Mouse (Mus musculus) limb, embryonic 12.5 days (tissue): ENCODE measurements at regions not wholly inside any gene's neighbourhood (a gene's known extent, or its start where the extent isn't known, plus 50 kb on each side); places are given as distances from the start of the nearest gene placed in this dataset.
A peak's percentile ranks its signal among the peaks of the same experiment; 100 is the strongest.

Experiments
- ATAC-seq: fragments of 200-750 bp; cut with Nextera tagmentation; 2 replicates; pipeline ENCODE4 v1.8.0; 2017; ENCODE audit warnings: low read depth, moderate TSS enrichment; ENCODE audit not compliant: insufficient number of reproducible peaks, insufficient read depth, low FRiP score, low TSS enrichment
- H3K27ac ChIP-seq: fragments of 300-500 bp; sonication (generic); 2 replicates; pipeline ENCODE4 v1.5.1; 2016; ENCODE audit warnings: mild to moderate bottlenecking, moderate library complexity
- H3K27me3 ChIP-seq: fragments of 300-500 bp; sonication (generic); 2 replicates; pipeline ENCODE4 v1.6.1; 2016; ENCODE audit warnings: mild to moderate bottlenecking, moderate library complexity
- H3K36me3 ChIP-seq: fragments of 300-500 bp; sonication (generic); 2 replicates; pipeline ENCODE4 v1.6.1; 2016; ENCODE audit warnings: mild to moderate bottlenecking, moderate library complexity
- H3K4me1 ChIP-seq: fragments of 300-500 bp; sonication (generic); replicated peaks from 2 replicates; pipeline ENCODE4 v1.6.1; 2016
- H3K4me2 ChIP-seq: fragments of 300-500 bp; sonication (generic); 2 replicates; pipeline ENCODE4 v1.6.1; 2016; ENCODE audit warnings: mild to moderate bottlenecking, moderate library complexity
- H3K4me3 ChIP-seq: fragments of 300-500 bp; sonication (generic); replicated peaks from 2 replicates; pipeline ENCODE4 v1.5.1; 2016; ENCODE audit warnings: mild to moderate bottlenecking
- H3K9ac ChIP-seq: fragments of 300-500 bp; sonication (generic); replicated peaks from 2 replicates; pipeline ENCODE4 v1.6.1; 2016; ENCODE audit warnings: mild to moderate bottlenecking, moderate library complexity
- H3K9me3 ChIP-seq: fragments of 300-500 bp; sonication (generic); 2 replicates; pipeline ENCODE4 v1.6.1; 2016; ENCODE audit warnings: mild to moderate bottlenecking, moderate library complexity
- WGBS: fragments of 180-500 bp; shearing (Covaris S2); methylation state at CpG from one replicate; pipeline ENCODE4 v1.1.7; 2016; 5-methylcytosine and 5-hydroxymethylcytosine counted together

- Histone ChIP-seq H3K36me3 (no peaks in the 10 kb centered on the region), H3K9me3 (no peaks in the 10 kb centered on the region), H3K27me3 (no peaks in the 10 kb centered on the region), H3K4me1 (peaks cover 2% of the 10 kb centered on the region; the same call in 1 of the 2 replicates), H3K4me2 (no peak overlapping the region), H3K27ac (no peak overlapping the region), H3K9ac (no peak overlapping the region), H3K4me3 (no peak overlapping the region)
- no peak for ATAC-seq
- 78% methylated on average over 7 of the region's 7 CpGs for WGBS
Measured at GRCm38 (mm10) chr4:47597586-47597985, 123.1 kb downstream of the Sec61b start.

GRCm38 (mm10) chr4:47598216-47598615, 123.8 kb downstream of the Sec61b start:
- no peak overlapping the region for H3K9ac ChIP-seq
- no peaks in the 10 kb centered on the region for H3K27me3 ChIP-seq
- ATAC-seq: no peak
- H3K4me2 ChIP-seq: no peak overlapping the region
- no peaks in the 10 kb centered on the region for H3K9me3 ChIP-seq
- peaks cover 7% of the 10 kb centered on the region; the same call in 1 of the 2 replicates for H3K4me1 ChIP-seq
- H3K27ac ChIP-seq: no peak overlapping the region
- 53% methylated on average over 2 of the region's 2 CpGs for WGBS
- H3K4me3 ChIP-seq: no peak overlapping the region
- no peaks in the 10 kb centered on the region for H3K36me3 ChIP-seq

GRCm38 (mm10) chr4:47601301-47602070, 127.0 kb downstream of the Sec61b start:
- 82% methylated on average over 10 of the region's 10 CpGs for WGBS
- H3K36me3 ChIP-seq: no peaks in the 10 kb centered on the region
- H3K4me1 ChIP-seq: peaks cover 18% of the 10 kb centered on the region
- H3K27me3 ChIP-seq: no peaks in the 10 kb centered on the region
- no peak overlapping the region for H3K9ac ChIP-seq
- H3K27ac ChIP-seq: no peak overlapping the region
- no peak overlapping the region for H3K4me3 ChIP-seq
- H3K4me2 ChIP-seq: no peak overlapping the region
- H3K9me3 ChIP-seq: no peaks in the 10 kb centered on the region
- no peak for ATAC-seq

- Histone ChIP-seq H3K4me2 (peak overlapping the region; percentile 49), H3K4me3 (peak overlapping the region; percentile 12; the same call in 1 of the 2 replicates), H3K9ac (no peak overlapping the region; the same call in 1 of the 2 replicates), H3K36me3 (no peaks in the 10 kb centered on the region), H3K27me3 (no peaks in the 10 kb centered on the region), H3K4me1 (peaks cover 18% of the 10 kb centered on the region), H3K27ac (peak overlapping the region; percentile 93), H3K9me3 (no peaks in the 10 kb centered on the region)
- 48% methylated on average over 6 of the region's 6 CpGs for WGBS
- no peak for ATAC-seq
Measured at GRCm38 (mm10) chr4:47603378-47603777, 128.9 kb downstream of the Sec61b start.

GRCm38 (mm10) chr4:47603847-47604397, 129.5 kb downstream of the Sec61b start:
- H3K27ac ChIP-seq: peak overlapping the region; percentile 93
- peaks cover 18% of the 10 kb centered on the region for H3K4me1 ChIP-seq
- no peak overlapping the region; the same call in 1 of the 2 replicates for H3K9ac ChIP-seq
- H3K27me3 ChIP-seq: no peaks in the 10 kb centered on the region
- no peaks in the 10 kb centered on the region for H3K36me3 ChIP-seq
- peak overlapping the region; percentile 49 for H3K4me2 ChIP-seq
- 37% methylated on average over 14 of the region's 14 CpGs for WGBS
- peak overlapping the region; percentile 12; the same call in 1 of the 2 replicates for H3K4me3 ChIP-seq
- ATAC-seq: peak; percentile 89
- no peaks in the 10 kb centered on the region for H3K9me3 ChIP-seq

- no peak for ATAC-seq
- Histone ChIP-seq H3K9ac (no peak overlapping the region), H3K27ac (no peak overlapping the region), H3K4me3 (no peak overlapping the region), H3K4me1 (peaks cover 19% of the 10 kb centered on the region), H3K27me3 (no peaks in the 10 kb centered on the region), H3K36me3 (no peaks in the 10 kb centered on the region), H3K9me3 (no peaks in the 10 kb centered on the region), H3K4me2 (no peak overlapping the region)
- 76% methylated on average over 4 of the region's 4 CpGs for WGBS
Measured at GRCm38 (mm10) chr4:47605676-47606075, 131.2 kb downstream of the Sec61b start.

- 54% methylated on average over 5 of the region's 5 CpGs for WGBS
- no peak overlapping the region for H3K27ac ChIP-seq
- no peaks in the 10 kb centered on the region for H3K27me3 ChIP-seq
- no peak overlapping the region for H3K9ac ChIP-seq
- no peak overlapping the region for H3K4me3 ChIP-seq
- no peaks in the 10 kb centered on the region for H3K9me3 ChIP-seq
- no peak for ATAC-seq
- H3K4me1 ChIP-seq: peaks cover 13% of the 10 kb centered on the region; the same call in 1 of the 2 replicates
- no peaks in the 10 kb centered on the region for H3K36me3 ChIP-seq
- no peak overlapping the region for H3K4me2 ChIP-seq
Measured at GRCm38 (mm10) chr4:47608673-47609072, 134.2 kb downstream of the Sec61b start.

- Histone ChIP-seq H3K4me3 (no peak overlapping the region), H3K9me3 (no peaks in the 10 kb centered on the region), H3K4me2 (no peak overlapping the region), H3K27me3 (no peaks in the 10 kb centered on the region), H3K36me3 (no peaks in the 10 kb centered on the region), H3K9ac (no peak overlapping the region), H3K27ac (no peak overlapping the region), H3K4me1 (0 out of 2 replicates have a peak, but pooled peaks cover 6% of the 10 kb centered on the region)
- WGBS: 63% methylated on average over 5 of the region's 5 CpGs
- ATAC-seq: no peak
Measured at GRCm38 (mm10) chr4:47610913-47611312, 136.5 kb downstream of the Sec61b start.

GRCm38 (mm10) chr4:47616525-47616924, 142.1 kb downstream of the Sec61b start:
- Histone ChIP-seq H3K27me3 (no peaks in the 10 kb centered on the region), H3K4me2 (no peak overlapping the region), H3K4me1 (no peaks in the 10 kb centered on the region), H3K9me3 (no peaks in the 10 kb centered on the region), H3K9ac (no peak overlapping the region), H3K27ac (no peak overlapping the region), H3K4me3 (no peak overlapping the region), H3K36me3 (no peaks in the 10 kb centered on the region)
- WGBS: 76% methylated on average over 3 of the region's 3 CpGs
- ATAC-seq: no peak

GRCm38 (mm10) chr4:47620700-47621099, 146.2 kb downstream of the Sec61b start:
- WGBS: 73% methylated on average over 3 of the region's 3 CpGs
- H3K9ac ChIP-seq: no peak overlapping the region
- H3K4me3 ChIP-seq: no peak overlapping the region
- H3K4me1 ChIP-seq: no peaks in the 10 kb centered on the region; the same call in 1 of the 2 replicates
- H3K27me3 ChIP-seq: no peaks in the 10 kb centered on the region; the same call in 1 of the 2 replicates
- H3K9me3 ChIP-seq: no peaks in the 10 kb centered on the region
- ATAC-seq: no peak
- H3K4me2 ChIP-seq: no peak overlapping the region
- no peaks in the 10 kb centered on the region for H3K36me3 ChIP-seq
- no peak overlapping the region for H3K27ac ChIP-seq

GRCm38 (mm10) chr4:47622851-47623743, 148.6 kb downstream of the Sec61b start:
- no peaks in the 10 kb centered on the region; the same call in 1 of the 2 replicates for H3K27me3 ChIP-seq
- no peaks in the 10 kb centered on the region for H3K9me3 ChIP-seq
- H3K27ac ChIP-seq: no peak overlapping the region
- no peak overlapping the region for H3K4me2 ChIP-seq
- 87% methylated on average over 13 of the region's 13 CpGs for WGBS
- no peaks in the 10 kb centered on the region; the same call in 1 of the 2 replicates for H3K4me1 ChIP-seq
- no peak overlapping the region for H3K9ac ChIP-seq
- no peak for ATAC-seq
- H3K36me3 ChIP-seq: no peaks in the 10 kb centered on the region
- H3K4me3 ChIP-seq: no peak overlapping the region
